Mouse (Mus musculus): ENCODE results near the gene Cpne5.

The Cpne5 gene

DNA sequence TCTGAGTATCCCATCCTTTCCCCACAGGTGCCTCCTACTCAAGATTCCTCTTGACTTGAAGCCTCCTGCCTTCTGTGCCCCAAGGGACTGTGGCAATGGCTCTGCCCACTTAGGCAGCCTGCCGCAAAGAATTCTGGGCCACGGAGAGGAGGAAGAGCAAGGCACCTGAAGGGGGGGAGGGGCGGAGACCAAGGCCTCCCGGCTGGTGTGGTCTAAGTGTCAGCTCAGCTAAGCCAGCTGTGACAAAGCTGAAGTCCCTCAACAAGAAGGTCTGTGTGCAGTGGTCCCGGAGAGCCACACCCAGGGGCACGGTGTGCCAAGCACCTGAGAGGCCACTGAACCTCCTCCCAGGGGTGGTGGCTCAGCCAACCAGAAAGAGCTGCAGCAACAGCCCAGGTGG is 70.6 kb downstream of the Cpne5 start:
- DNase-seq: no peak

GRCm38 (mm10) chr17:29165967-29166578 is 71.9 kb downstream of the Cpne5 start:
- no peak for DNase-seq

- DNase-seq: no peak
These were observed 72.5 kb downstream of the Cpne5 start for GRCm38 (mm10) chr17:29165452-29165851.

DNA sequence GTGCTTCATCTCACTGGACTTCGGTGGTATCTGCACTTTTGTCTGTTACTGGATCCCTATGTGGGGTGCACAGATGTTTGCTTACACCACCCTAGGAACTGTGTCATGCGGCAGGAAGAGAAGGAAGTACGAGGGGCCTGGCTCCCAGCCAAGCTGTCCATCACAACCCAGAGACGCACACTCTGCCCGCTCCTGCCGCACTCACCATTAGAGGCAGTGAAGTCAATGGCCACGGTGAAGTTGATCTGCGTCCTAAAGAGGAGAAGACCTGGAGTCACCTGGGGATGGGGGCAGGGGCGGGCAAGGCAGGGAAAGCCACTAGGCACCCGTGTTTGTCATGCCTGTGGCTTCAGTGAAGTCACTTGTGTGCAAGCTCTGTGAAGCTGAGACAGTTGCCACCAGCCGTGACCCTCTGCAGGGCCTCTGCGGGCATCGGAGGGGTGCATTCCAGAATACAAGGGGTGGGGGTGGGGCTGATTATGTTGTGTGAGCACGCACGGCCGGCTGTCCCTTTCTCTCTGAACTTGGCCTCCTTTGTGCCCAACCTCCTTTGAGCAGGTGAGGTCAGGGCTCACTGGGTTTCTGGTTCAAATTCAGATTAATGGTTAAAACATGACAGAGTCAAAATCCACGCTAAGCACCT is 73.4 kb downstream of the Cpne5 start:
- DNase-seq: peak; percentile 36

DNA sequence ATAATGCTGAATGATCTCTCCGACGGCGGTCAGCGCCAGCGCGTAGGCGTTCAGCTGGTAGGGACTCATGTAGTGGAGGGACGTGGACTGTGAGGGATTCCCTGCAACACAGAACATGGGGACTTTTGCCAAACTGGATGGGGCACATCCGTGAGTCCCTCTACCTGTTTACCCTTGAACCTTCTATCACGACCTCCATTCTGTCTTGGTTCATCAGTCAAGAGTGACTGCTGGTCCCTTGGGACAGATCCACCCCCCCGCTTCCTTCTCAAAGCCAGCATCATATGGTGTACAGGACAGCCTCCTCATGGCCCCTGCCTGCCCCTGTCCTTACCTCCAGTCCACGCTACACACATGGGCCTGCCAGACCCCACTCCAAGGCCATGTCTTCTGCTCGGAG is 75.6 kb downstream of the Cpne5 start:
- no peak for DNase-seq

GRCm38 (mm10) chr17:29159743-29160455 is 78.1 kb downstream of the Cpne5 start:
- no peak for DNase-seq

DNA sequence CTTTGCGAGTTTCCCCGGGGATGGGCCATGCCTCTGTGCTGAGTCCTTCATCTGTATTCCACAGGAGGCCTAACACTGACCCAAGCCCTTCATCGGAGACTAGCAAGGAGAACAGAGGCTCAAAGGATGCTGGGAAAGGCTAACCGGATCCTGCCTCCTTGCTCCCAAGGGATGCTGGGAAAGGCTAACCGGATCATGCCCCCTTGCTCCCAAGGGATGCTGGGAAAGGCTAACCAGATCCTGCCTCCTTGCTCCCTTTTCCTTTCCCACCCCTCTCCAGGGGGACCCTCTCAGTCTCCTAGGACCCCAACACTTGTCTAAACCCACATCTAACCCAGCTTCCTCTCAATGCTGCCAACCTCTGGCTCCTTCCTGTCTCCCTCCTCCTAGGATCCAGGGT is 78.6 kb downstream of the Cpne5 start:
- no peak for DNase-seq

- DNase-seq: no peak
These were observed 79.1 kb downstream of the Cpne5 start for GRCm38 (mm10) chr17:29158899-29159298.

GRCm38 (mm10) chr17:29156866-29157265 is 81.1 kb downstream of the Cpne5 start:
- no peak for DNase-seq

DNA sequence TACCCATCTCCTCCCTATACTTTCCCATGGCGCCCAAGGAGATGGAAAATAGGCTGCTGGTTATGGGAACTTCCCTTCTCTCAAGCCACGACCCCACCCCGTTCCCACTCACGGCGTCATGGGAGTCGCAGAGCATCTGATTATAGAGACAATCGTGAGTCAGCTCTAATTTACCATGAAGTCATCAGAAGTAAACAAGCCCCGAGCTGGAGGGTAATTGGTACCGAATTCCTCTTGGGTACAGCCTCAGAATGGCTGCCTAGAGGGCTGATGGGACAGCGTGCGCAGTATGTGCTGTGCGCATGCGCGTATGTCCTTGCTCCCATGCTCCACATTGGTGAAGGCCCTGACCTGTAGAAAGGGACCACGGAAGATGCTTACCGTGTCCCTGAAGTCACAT is 81.6 kb downstream of the Cpne5 start:
- DNase-seq: no peak

DNA sequence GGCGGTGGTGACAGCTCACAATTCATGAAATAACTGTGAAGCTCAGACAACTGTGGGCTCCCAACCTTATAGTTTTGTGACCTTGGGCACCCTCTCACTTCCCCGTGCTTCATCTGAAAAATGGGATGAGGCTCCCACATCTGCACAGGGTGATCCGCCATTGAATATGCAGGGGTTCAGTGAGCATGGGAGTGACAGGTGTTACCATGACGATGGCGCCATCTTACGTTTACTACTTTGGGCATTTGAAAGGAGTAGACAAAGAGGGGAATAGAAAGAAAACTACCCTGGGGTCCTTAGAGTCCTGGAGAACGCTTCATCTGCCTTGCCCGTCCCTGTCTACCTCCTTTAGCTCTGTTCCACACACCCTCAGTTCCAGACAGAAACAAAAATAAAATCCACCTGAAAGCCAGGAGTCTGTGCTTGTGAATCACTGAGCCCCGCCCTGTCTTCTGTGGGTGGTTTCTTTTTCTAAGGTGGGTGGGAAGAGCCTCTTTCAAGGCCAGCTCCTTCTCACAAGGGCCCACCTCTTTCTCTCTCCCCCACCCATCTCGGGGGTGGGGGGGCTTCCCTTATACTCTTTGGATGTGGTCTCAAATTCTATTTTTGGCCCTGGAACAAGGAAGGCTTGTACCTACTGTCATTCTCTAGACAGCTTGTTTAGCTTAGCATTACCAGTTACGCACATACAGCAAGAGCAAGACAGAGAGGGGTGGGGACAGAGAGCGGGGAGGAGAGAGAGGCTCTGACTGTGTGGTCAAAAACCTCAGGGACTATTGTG is 82.4 kb downstream of the Cpne5 start:
- DNase-seq: no peak

DNA sequence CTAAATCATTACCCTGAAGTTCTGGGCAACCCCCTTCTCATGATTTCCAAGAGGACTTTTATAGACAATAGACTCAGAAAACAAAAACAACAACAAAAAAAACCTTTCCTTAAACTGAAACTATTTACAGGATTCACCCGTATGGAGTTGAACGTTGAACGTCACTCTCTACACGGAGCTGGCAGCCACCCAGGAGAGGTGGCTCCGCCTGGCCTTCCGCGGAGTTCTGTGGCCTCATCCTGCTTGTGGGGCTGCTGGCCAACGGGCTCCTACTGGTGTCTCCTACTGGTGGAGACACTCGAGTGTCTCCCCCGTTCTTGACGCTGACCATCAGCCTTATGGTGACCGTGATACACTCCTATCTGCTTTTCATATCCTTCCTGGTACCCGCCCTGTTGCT is 83.7 kb downstream of the Cpne5 start:
- DNase-seq: no peak

GRCm38 (mm10) chr17:29152547-29152946 is 85.4 kb downstream of the Cpne5 start:
- DNase-seq: no peak

DNA sequence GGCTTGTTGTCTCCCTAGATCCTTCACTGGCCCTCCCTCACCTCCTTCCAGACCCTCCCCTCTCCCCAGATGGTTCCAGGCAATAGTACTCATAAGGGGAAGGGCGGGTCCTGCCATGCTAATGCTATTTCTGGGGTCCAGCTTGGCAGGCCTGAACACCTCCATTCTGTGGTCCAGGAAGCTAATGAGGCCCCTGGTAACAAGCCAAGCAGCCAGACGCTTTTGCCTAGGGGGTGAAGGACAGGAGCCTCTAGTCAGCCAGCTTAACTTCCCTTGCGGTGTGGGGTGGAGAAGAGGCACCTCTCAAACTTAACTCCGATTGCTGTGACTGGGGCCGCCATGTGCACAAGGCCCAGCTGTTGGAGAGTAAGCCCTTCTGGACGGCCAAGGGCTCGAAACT is 88.2 kb downstream of the Cpne5 start:
- DNase-seq: no peak

GRCm38 (mm10) chr17:29147773-29148172 is 90.2 kb downstream of the Cpne5 start:
- DNase-seq: no peak

GRCm38 (mm10) chr17:29147273-29147672 is 90.7 kb downstream of the Cpne5 start:
- DNase-seq: no peak

- DNase-seq: no peak
These were observed 92.9 kb downstream of the Cpne5 start for GRCm38 (mm10) chr17:29145101-29145500.

GRCm38 (mm10) chr17:29143266-29143665 is 94.7 kb downstream of the Cpne5 start:
- no peak for DNase-seq

GRCm38 (mm10) chr17:29141577-29141976 is 96.4 kb downstream of the Cpne5 start:
- DNase-seq: no peak

GRCm38 (mm10) chr17:29137906-29138305 is 100.1 kb downstream of the Cpne5 start:
- no peak for DNase-seq

DNA sequence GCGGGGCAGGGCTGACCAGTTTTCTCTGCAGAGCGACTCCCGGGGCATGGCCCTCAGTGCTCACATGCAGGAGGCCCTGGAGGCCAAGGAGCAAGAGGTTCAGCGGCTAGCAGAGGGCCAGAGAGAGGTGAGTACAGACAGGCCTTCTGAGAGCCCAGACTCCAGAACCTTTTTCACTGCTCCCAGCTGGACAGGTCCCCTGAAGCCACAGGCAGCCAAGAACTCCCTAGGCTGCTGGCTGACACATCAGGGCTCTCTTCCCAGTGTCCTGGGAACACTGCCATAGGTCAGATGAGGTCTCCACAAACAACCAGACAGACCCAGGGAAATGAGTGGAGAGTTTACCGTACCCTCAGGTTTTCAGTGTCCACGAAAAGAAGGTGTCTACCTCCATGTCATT is 101.7 kb downstream of the Cpne5 start:
- no peak for DNase-seq

- DNase-seq: no peak
These were observed 102.9 kb downstream of the Cpne5 start for GRCm38 (mm10) chr17:29135066-29135465.

GRCm38 (mm10) chr17:29129341-29129740 is 108.6 kb downstream of the Cpne5 start:
- no peak for DNase-seq

DNA sequence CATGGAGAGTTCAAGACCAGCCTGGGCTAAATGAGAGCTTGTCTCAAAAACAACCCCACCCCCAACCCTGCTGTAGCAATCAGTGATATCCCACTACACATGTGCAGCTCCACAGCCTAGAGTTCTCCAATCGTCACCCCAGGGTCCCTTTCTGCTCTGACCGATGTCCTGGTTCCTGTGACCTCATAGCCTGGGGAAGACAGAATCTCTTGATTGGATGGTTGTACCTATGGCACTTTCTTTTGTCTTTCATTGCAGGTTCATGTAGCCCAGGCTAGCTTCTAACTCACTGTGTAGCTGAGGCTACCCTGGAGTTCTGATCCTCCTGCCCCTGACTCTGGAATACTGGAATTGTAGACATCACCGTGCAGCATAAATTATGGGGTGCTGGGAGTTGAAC is 111.4 kb downstream of the Cpne5 start:
- no peak for DNase-seq
